ENCODE assay signal across 8 mouse cellular contexts in genomic region chr2:152155414-152156208, GRCm38 (mm10). TPM values are rescaled to one million over a fixed set of nuclear protein-coding genes. Genes with fewer than 3 reads are reported as not detected.
DNase-seq lines count a peak whose midpoint lies in the region; ATAC-seq and TF ChIP-seq lines count a peak whose summit lies in the region.

No protein-coding gene starts in this region.

- H3K4me2 ChIP-seq in lung, postnatal 0 days (replicated peaks; ENCODE audit: low read depth, low read length) = no peak overlapping the region
- H3K4me2 ChIP-seq in heart, embryonic 15.5 days = 0 out of 2 replicates have a peak overlapping the region, but pooled peaks have one; percentile 1
- H3K4me2 ChIP-seq in limb, embryonic 13.5 days (replicated peaks) = 0 out of 2 replicates have a peak overlapping the region, but pooled peaks have one; percentile 5

- H3K27me3 ChIP-seq in lung, postnatal 0 days (replicated peaks; ENCODE audit: insufficient read depth, low read length) = no peaks in the 10 kb centered on the region
- no peaks in the 10 kb centered on the region for H3K27me3 ChIP-seq in heart, embryonic 15.5 days
- H3K27me3 ChIP-seq in limb, embryonic 13.5 days = no peaks in the 10 kb centered on the region

- no peak overlapping the region for H3K9ac ChIP-seq in lung, postnatal 0 days (replicated peaks; ENCODE audit: low read depth)
- H3K9ac ChIP-seq in heart, embryonic 15.5 days = no peak overlapping the region
- H3K9ac ChIP-seq in limb, embryonic 13.5 days = no peak overlapping the region

- H3K9me3 ChIP-seq in lung, postnatal 0 days (ENCODE audit: low read length) = no peaks in the 10 kb centered on the region
- H3K9me3 ChIP-seq in heart, embryonic 15.5 days (replicated peaks) = no peaks in the 10 kb centered on the region
- H3K9me3 ChIP-seq in limb, embryonic 13.5 days = peaks cover 7% of the 10 kb centered on the region; the same call in 1 of the 2 replicates

- no peak for ATAC-seq in lung, postnatal 0 days
- peak; percentile 97 for ATAC-seq in common myeloid progenitor, adult 5-6 weeks (replicated peaks; ENCODE audit: low read depth, poor library complexity, severe bottlenecking)
- ATAC-seq in heart, embryonic 15.5 days (replicated peaks; ENCODE audit: insufficient number of reproducible peaks, insufficient read depth, low FRiP score, low read depth) = peak; percentile 80
- peak; percentile 81 for ATAC-seq in limb, embryonic 13.5 days (ENCODE audit: low FRiP score, low read depth)

- 17% methylated on average over 7 of the region's 7 CpGs for WGBS in lung, postnatal 0 days
- WGBS in heart, embryonic 15.5 days = 35% methylated on average over 7 of the region's 7 CpGs
- WGBS in limb, embryonic 13.5 days = 39% methylated on average over 7 of the region's 7 CpGs

- peak; percentile 29 for DNase-seq in lung, postnatal 10 days
- DNase-seq in lung, postnatal 0 days (ENCODE audit: low spot score) = no peak
- DNase-seq in urinary bladder, postnatal 14 days (ENCODE audit: low spot score) = no peak
- no peak for DNase-seq in adipocyte (ENCODE audit: low spot score)
- no peak for DNase-seq in layer of hippocampus, adult 11-12 months (ENCODE audit: low spot score)

- no peaks in the 10 kb centered on the region for H3K4me1 ChIP-seq in lung, postnatal 0 days (ENCODE audit: insufficient read depth, low read depth, low read length)
- H3K4me1 ChIP-seq in heart, embryonic 15.5 days (replicated peaks) = no peaks in the 10 kb centered on the region
- peaks cover 13% of the 10 kb centered on the region for H3K4me1 ChIP-seq in limb, embryonic 13.5 days

- no peaks in the 10 kb centered on the region for H3K36me3 ChIP-seq in lung, postnatal 0 days (ENCODE audit: insufficient read depth, low read length)
- no peaks in the 10 kb centered on the region for H3K36me3 ChIP-seq in heart, embryonic 15.5 days
- H3K36me3 ChIP-seq in limb, embryonic 13.5 days = no peaks in the 10 kb centered on the region

- TF ChIP-seq EP300 in lung, postnatal 0 days (IDR thresholded peaks at IDR 0.05) = no peak

- no peak for TF ChIP-seq CTCF in lung, postnatal 0 days (IDR thresholded peaks at IDR 0.05)

- no peak overlapping the region for H3K27ac ChIP-seq in lung, postnatal 0 days (ENCODE audit: low read length)
- H3K27ac ChIP-seq in heart, embryonic 15.5 days = peak overlapping the region; percentile 55
- peak overlapping the region; percentile 44; the same call in 1 of the 2 replicates for H3K27ac ChIP-seq in limb, embryonic 13.5 days

- no peak overlapping the region for H3K4me3 ChIP-seq in lung, postnatal 0 days (ENCODE audit: low read depth, low read length)
- no peak overlapping the region for H3K4me3 ChIP-seq in heart, embryonic 15.5 days
- H3K4me3 ChIP-seq in limb, embryonic 13.5 days = no peak overlapping the region

RNA-seq across cellular contexts. Expression of gene Tcf15, which starts 12.2 kb away (rescaled TPM):
- polyA plus RNA-seq in lung, postnatal 0 days (2015; fragmentation: Nextera tagmentation; extraction: Ambion mirVana) = 2.0 and 3.6 TPM in 2 replicates
- 1.2 TPM in 1 of 2 replicates, not detected in the other for total RNA-seq in common myeloid progenitor, adult 5-6 weeks (2017)
- 14.1 and 14.3 TPM in 2 replicates for polyA plus RNA-seq in heart, embryonic 15.5 days (2015; fragmentation: Nextera tagmentation; extraction: Ambion mirVana)
- 7.6 and 8.8 TPM in 2 replicates for polyA plus RNA-seq in limb, embryonic 13.5 days (2015; fragmentation: Nextera tagmentation; extraction: Ambion mirVana)

RNA-seq across cellular contexts. Expression of gene Srxn1, which starts 50.3 kb away (rescaled TPM):
- 8.9 and 9.4 TPM in 2 replicates for polyA plus RNA-seq in lung, postnatal 0 days (2015; fragmentation: Nextera tagmentation; extraction: Ambion mirVana)
- total RNA-seq in common myeloid progenitor, adult 5-6 weeks (2017) = 9.8 and 13.2 TPM in 2 replicates
- 5.3 and 10.3 TPM in 2 replicates for polyA plus RNA-seq in heart, embryonic 15.5 days (2015; fragmentation: Nextera tagmentation; extraction: Ambion mirVana)
- 9.4 and 10.5 TPM in 2 replicates for polyA plus RNA-seq in limb, embryonic 13.5 days (2015; fragmentation: Nextera tagmentation; extraction: Ambion mirVana)
